ENCODE assay signal across 10 mouse cellular contexts in genomic region chr11:97813746-97814515, GRCm38 (mm10). TPM values are rescaled to one million over a fixed set of nuclear protein-coding genes. Genes with fewer than 3 reads are reported as not detected.
DNase-seq lines count a peak whose midpoint lies in the region; ATAC-seq and TF ChIP-seq lines count a peak whose summit lies in the region.
"Had no signal": no experiment of that assay in that cellular context is flagged by ENCODE, and none has a peak within 500 bp of the region (broad histone marks: within the 10 kb centered on the region; RNA-seq: fewer than 3 reads in every experiment).

No protein-coding gene starts in this region.

- H3K79me2 ChIP-seq in C2C12 (ENCODE audit: control insufficient read depth, insufficient read depth) = peaks cover 100% of the 10 kb centered on the region

- H3K79me3 ChIP-seq in C2C12 (ENCODE audit: low read depth) = peaks cover 96% of the 10 kb centered on the region

- peak overlapping the region; percentile 2; the same call in 1 of the 2 replicates for H3K9ac ChIP-seq in ES-E14 (ENCODE audit: insufficient read depth, low read depth, low read length, poor library complexity, severe bottlenecking)
- 0 out of 2 replicates have a peak overlapping the region, but pooled peaks have one; percentile 50 for H3K9ac ChIP-seq in hindbrain, embryonic 14.5 days
- H3K9ac ChIP-seq: lung, embryonic 14.5 days had no signal

- H3K36me3 ChIP-seq in C2C12 (ENCODE audit: control insufficient read depth, insufficient read depth) (peaks cover 99% of the 10 kb centered on the region), ES-E14 (ENCODE audit: control insufficient read depth, insufficient read depth, low read length, poor library complexity, severe bottlenecking) (peaks cover 63% of the 10 kb centered on the region)
- peaks cover 70% of the 10 kb centered on the region for H3K36me3 ChIP-seq in hindbrain, embryonic 14.5 days (replicated peaks; ENCODE audit: control insufficient read depth, insufficient read depth)

- in situ Hi-C loops in ES-E14 (cut with MboI; ENCODE audit: low sequenced_read_pairs in 2 of 2, unreplicated experiment in 2 of 2) = no loop called here

- no peak for ATAC-seq in hindbrain, embryonic 14.5 days (ENCODE audit: low FRiP score)
- no peak for ATAC-seq in inflammation-experienced regulatory T-cells, adult 6 months

- H3K9me3 ChIP-seq in ES-E14 (ENCODE audit: control insufficient read depth, insufficient read depth, low read depth, low read length) = no peaks in the 10 kb centered on the region
- H3K9me3 ChIP-seq in hindbrain, embryonic 14.5 days (ENCODE audit: control insufficient read depth, low read length) = no peaks in the 10 kb centered on the region
- H3K9me3 ChIP-seq: heart, embryonic 13.5 days had no signal

- peaks cover 14 to 71% of the 10 kb centered on the region in 2 experiments for H3K4me1 ChIP-seq in ES-E14 (ENCODE audit: control insufficient read depth in 2 of 2, insufficient read depth in 2 of 2, low read length in 2 of 2, poor library complexity in 1 of 2)
- H3K4me1 ChIP-seq in hindbrain, embryonic 14.5 days (replicated peaks; ENCODE audit: control insufficient read depth, insufficient read depth, low read length) = peaks cover 66% of the 10 kb centered on the region

- no peak overlapping the region for H3ac ChIP-seq in C2C12 (ENCODE audit: control insufficient read depth, insufficient read length, low read depth)

- H3K27me3 ChIP-seq in C2C12 (ENCODE audit: control insufficient read depth, insufficient read depth, insufficient read length) = no peaks in the 10 kb centered on the region
- H3K27me3 ChIP-seq in hindbrain, embryonic 14.5 days (ENCODE audit: control insufficient read depth, insufficient read depth, low read length) = no peaks in the 10 kb centered on the region
- H3K27me3 ChIP-seq: heart, embryonic 13.5 days had no signal

- DNase-seq in ES-E14 (ENCODE audit: low read depth, low spot score) (no peak), MN1 (ENCODE audit: low spot score) (no peak)
- no peak for DNase-seq in hindbrain, embryonic 14.5 days (ENCODE audit: low spot score)
- peak; percentile 75 to 84 for DNase-seq in kidney, postnatal 4 days
- no peak for DNase-seq in right cerebral cortex, postnatal 36 days (ENCODE audit: low spot score in 2 of 2)
- DNase-seq: lung, embryonic 14.5 days had no signal

- no peak overlapping the region for H3K27ac ChIP-seq in ES-E14 (ENCODE audit: insufficient read depth, low read depth, low read length, poor library complexity, severe bottlenecking)
- peak overlapping the region; percentile 95; the same call in 1 of the 2 replicates for H3K27ac ChIP-seq in hindbrain, embryonic 14.5 days
- H3K27ac ChIP-seq: heart, embryonic 13.5 days had no signal

- H3K4me3 ChIP-seq in C2C12 (ENCODE audit: insufficient read depth, poor library complexity, severe bottlenecking) (no peak overlapping the region), ES-E14 (ENCODE audit: insufficient read depth in 1 of 2, low read depth in 1 of 2, low read length in 2 of 2, poor library complexity in 1 of 2, severe bottlenecking in 1 of 2) (no peak overlapping the region)
- no peak overlapping the region for H3K4me3 ChIP-seq in hindbrain, embryonic 14.5 days (replicated peaks; ENCODE audit: low read length)
- H3K4me3 ChIP-seq: heart, embryonic 13.5 days had no signal

- H3K4me2 ChIP-seq in hindbrain, embryonic 14.5 days (replicated peaks) = no peak overlapping the region
- H3K4me2 ChIP-seq: heart, embryonic 13.5 days; lung, embryonic 14.5 days had no signal

- TF ChIP-seq CTCF in C2C12 (IDR thresholded peaks at IDR 0.05; ENCODE audit: control insufficient read depth, insufficient read depth, insufficient read length) = no peak

- WGBS in hindbrain, embryonic 14.5 days = 76% methylated on average over 17 of the region's 17 CpGs

TF ChIP-seq in C2C12, 6 proteins besides CTCF, POLR2A, EP300 and RAD21:
- TF ChIP-seq MAX (IDR thresholded peaks at IDR 0.05) (no peak), MYOD1 (IDR thresholded peaks at IDR 0.05; ENCODE audit: control insufficient read depth, insufficient read length, low read depth) (no peak), USF1 (IDR thresholded peaks at IDR 0.05; ENCODE audit: low read depth) (peak; percentile 73)

TF ChIP-seq in ES-E14, 5 proteins besides CTCF, POLR2A, EP300 and RAD21:
- no peak for TF ChIP-seq ZC3H11A (IDR thresholded peaks at IDR 0.05; ENCODE audit: borderline replicate concordance, low read depth, low read length)
- TF ChIP-seq CHD2 (IDR thresholded peaks at IDR 0.05; ENCODE audit: low read depth, low read length) = no peak
- TF ChIP-seq ZNF384 (IDR thresholded peaks at IDR 0.05; ENCODE audit: low read depth, low read length) = no peak
- TF ChIP-seq HCFC1 (IDR thresholded peaks at IDR 0.05; ENCODE audit: borderline replicate concordance, insufficient read depth, low read length) = no peak
- TF ChIP-seq MAFK (IDR thresholded peaks at IDR 0.05; ENCODE audit: insufficient read depth, low read depth, low read length) = no peak

RNA-seq across cellular contexts. Expression of gene Lasp1, which starts 15.1 kb away (rescaled TPM):
- polyA plus RNA-seq in C2C12 (2012; fragmentation: generic; extraction: Trizol) = 219 TPM
- 108 and 147 TPM in 2 replicates for total RNA-seq in ES-E14 (2012; rRNA removed)
- 110 and 126 TPM in 2 replicates for polyA plus RNA-seq in hindbrain, embryonic 14.5 days (2014; fragmentation: Nextera tagmentation; extraction: Ambion mirVana)
- 10 to 100 TPM; 38.6 to 64.7 (median 40.7) TPM for polyA plus RNA-seq in inflammation-experienced regulatory T-cells, adult 6 months (2017; shearing (Covaris generic))

RNA-seq across cellular contexts. Expression of gene B230217C12Rik, which starts 26.6 kb away (rescaled TPM):
- 4.9 TPM for polyA plus RNA-seq in C2C12 (2012; fragmentation: generic; extraction: Trizol)
- 3.0 and 4.1 TPM in 2 replicates for total RNA-seq in ES-E14 (2012; rRNA removed)
- polyA plus RNA-seq in hindbrain, embryonic 14.5 days (2014; fragmentation: Nextera tagmentation; extraction: Ambion mirVana) = 38.2 and 38.8 TPM in 2 replicates
- 1 to 10 TPM; 2.1 to 3.0 (median 2.3) TPM for polyA plus RNA-seq in inflammation-experienced regulatory T-cells, adult 6 months (2017; shearing (Covaris generic))

RNA-seq across cellular contexts. Expression of gene Rpl23, which starts 31.7 kb away (rescaled TPM):
- 1,391 TPM for polyA plus RNA-seq in C2C12 (2012; fragmentation: generic; extraction: Trizol)
- 1,213 and 1,430 TPM in 2 replicates for total RNA-seq in ES-E14 (2012; rRNA removed)
- polyA plus RNA-seq in hindbrain, embryonic 14.5 days (2014; fragmentation: Nextera tagmentation; extraction: Ambion mirVana) = 324 and 419 TPM in 2 replicates
- polyA plus RNA-seq in inflammation-experienced regulatory T-cells, adult 6 months (2017; shearing (Covaris generic)) = 1,000 to 10,000 TPM in 2 of 3 experiments, 100 to 1,000 TPM in 1; 686 to 1,148 (median 1,072) TPM

RNA-seq across cellular contexts. Expression of gene 1700001P01Rik, which starts 38.2 kb away (rescaled TPM):
- polyA plus RNA-seq in C2C12 (2012; fragmentation: generic; extraction: Trizol) = 0.14 TPM
- 2.3 TPM in 2 replicates for total RNA-seq in ES-E14 (2012; rRNA removed)
- polyA plus RNA-seq in hindbrain, embryonic 14.5 days (2014; fragmentation: Nextera tagmentation; extraction: Ambion mirVana) = 0.68 TPM in 1 of 2 replicates, not detected in the other
- polyA plus RNA-seq in inflammation-experienced regulatory T-cells, adult 6 months (2017; shearing (Covaris generic)) = under 1 TPM in 1 of 3 experiments, not detected in 2; 0.56 TPM
- polyA plus RNA-seq: embryonic facial prominence, embryonic 14.5 days; heart, embryonic 13.5 days; lung, embryonic 14.5 days had no signal

RNA-seq across cellular contexts. Expression of gene Cwc25, which starts 47.6 kb away (rescaled TPM):
- 8.7 TPM for polyA plus RNA-seq in C2C12 (2012; fragmentation: generic; extraction: Trizol)
- 14.0 and 18.5 TPM in 2 replicates for total RNA-seq in ES-E14 (2012; rRNA removed)
- polyA plus RNA-seq in hindbrain, embryonic 14.5 days (2014; fragmentation: Nextera tagmentation; extraction: Ambion mirVana) = 8.1 and 11.2 TPM in 2 replicates
- 10 to 100 TPM; 23.0 to 28.1 (median 23.0) TPM for polyA plus RNA-seq in inflammation-experienced regulatory T-cells, adult 6 months (2017; shearing (Covaris generic))

Comparison
In these comparisons a context has a peak if more than half of its experiments do, and no peak if none do; other contexts are left out.
1. DNase-seq: peak in kidney, postnatal 4 days (2 of 2); none in ES-E14 (single experiment), hindbrain, embryonic 14.5 days (single experiment), MN1 (single experiment) and right cerebral cortex, postnatal 36 days (0 of 2).